Mouse (Mus musculus): ENCODE measurements at regions not wholly inside any gene's neighbourhood (a gene's known extent, or its start where the extent isn't known, plus 50 kb on each side); places are given as distances from the start of the nearest gene placed in this dataset.

DNA sequence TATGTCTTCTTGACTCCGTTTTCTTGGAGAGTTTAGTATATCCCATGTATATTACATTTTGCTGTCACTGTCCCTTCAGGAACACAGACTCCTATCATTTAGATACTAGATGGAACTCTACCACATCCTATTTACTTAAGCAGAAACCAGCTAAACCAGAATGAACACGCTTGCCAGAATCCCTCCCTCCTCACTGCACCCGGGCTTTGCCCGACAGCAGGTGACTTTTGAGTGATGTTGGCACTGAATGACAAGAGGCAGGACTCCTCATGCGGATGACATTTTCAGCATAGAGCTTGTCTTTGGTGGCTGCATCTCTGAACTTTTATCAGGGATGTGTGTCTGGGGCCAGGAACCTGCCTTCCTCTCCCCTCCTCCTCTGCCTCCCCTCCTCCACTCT is 307.4 kb downstream of the Zfp706 start:
- no peaks in the 10 kb centered on the region for H3K9me3 ChIP-seq

DNA sequence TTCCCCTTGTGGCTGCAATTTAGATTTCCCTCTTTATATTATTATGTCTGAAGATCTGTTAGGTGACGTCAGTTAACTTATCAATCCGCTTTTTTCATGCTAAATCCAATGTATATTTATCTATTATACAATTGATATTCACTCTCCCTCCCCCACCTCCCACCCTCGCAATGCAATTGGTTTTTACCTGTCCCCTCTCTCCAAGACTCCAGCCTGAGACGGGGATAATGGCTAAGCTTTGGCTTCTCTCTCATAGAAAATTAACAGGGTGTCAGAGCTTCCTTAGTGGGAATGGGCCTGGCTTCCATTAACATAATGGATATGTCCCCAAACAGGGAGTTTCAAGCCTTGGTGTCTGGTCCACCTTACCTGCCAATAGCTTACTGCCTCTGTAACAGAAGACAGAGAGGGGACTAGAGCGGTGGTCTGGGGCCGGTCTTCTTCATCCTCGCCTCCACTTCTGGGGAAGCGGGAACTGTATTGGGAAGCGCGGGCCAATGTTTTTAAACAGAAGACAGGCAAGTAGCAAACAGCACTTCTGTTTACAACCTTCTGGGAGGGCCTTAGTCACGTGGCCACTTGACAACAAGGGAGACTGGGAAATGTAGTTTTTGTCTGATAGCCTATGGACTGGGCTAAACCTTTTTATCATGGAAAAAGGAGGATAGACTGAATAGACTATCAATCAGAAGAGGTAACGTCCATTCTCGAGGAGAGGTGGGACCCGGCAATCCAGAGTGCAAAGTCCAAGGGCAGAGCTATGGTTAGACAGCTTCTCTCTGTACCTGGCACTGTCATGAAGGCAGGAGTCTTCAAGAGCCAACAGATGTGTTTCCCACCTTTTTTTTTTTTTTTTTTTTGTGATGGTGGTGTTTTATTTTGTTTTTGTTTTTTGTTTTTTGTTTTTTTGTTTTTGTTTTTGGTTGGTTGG is 312.1 kb downstream of the Zfp706 start:
- H3K36me3 ChIP-seq (replicated peaks; ENCODE audit: low read length) = peaks cover 23% of the 10 kb centered on the region
- H3K27me3 ChIP-seq (replicated peaks) = no peaks in the 10 kb centered on the region
- peaks cover 77% of the 10 kb centered on the region for H3K4me1 ChIP-seq
- H3K9me3 ChIP-seq = no peaks in the 10 kb centered on the region
- TF ChIP-seq FLI1 (IDR thresholded peaks at IDR 0.05; ENCODE audit: low read length) (no peak), GATA1 (IDR thresholded peaks at IDR 0.05; ENCODE audit: borderline replicate concordance, low read length) (no peak)
- peak overlapping the region; percentile 71 for H3K4me3 ChIP-seq (replicated peaks)

More for the DNA sequence above, 307.4 kb downstream of the Zfp706 start:
- Histone ChIP-seq H3K4me1 (peaks cover 71% of the 10 kb centered on the region), H3K4me3 (replicated peaks) (no peak overlapping the region), H3K36me3 (replicated peaks; ENCODE audit: low read length) (peaks cover 3% of the 10 kb centered on the region), H3K27me3 (replicated peaks) (no peaks in the 10 kb centered on the region)
- TF ChIP-seq GATA1 (IDR thresholded peaks at IDR 0.05; ENCODE audit: borderline replicate concordance, low read length) (no peak), FLI1 (IDR thresholded peaks at IDR 0.05; ENCODE audit: low read length) (no peak)

DNA sequence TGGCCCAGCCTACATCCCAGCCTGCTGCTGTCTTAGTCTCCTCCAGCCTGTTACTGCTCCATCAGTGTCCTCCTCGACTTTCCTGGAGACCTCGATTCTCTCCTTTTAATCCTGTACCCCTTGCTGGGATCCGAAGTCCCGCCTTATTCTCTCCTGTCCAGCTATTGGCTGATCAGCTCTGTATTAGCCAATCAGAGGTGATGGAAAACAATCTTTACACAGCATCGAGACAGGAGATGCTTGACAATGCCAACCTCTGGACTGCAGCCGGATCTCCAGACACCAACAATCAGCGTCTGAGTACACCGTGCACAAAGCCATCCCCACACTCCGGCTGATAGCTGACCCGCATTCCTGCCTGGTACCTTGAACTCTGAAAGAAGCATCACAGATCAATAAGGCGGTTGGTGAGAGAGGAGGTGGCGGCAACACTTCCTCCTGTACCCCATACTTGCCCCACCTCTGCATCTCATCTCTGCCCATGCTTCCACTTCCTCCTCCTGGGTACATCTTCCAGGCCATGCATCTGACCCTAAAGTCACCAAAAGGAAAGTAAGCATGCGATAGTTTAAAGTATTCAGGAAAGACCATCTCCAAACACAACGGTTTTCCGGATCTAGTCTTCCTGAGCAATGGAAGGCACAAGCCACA is 316.4 kb downstream of the Zfp706 start:
- Histone ChIP-seq H3K4me3 (replicated peaks) (peak overlapping the region; percentile 60), H3K27me3 (replicated peaks) (peaks cover 2% of the 10 kb centered on the region), H3K36me3 (replicated peaks; ENCODE audit: low read length) (peaks cover 21% of the 10 kb centered on the region), H3K9me3 (no peaks in the 10 kb centered on the region), H3K4me1 (peaks cover 83% of the 10 kb centered on the region)
- no peak for TF ChIP-seq FLI1 (IDR thresholded peaks at IDR 0.05; ENCODE audit: low read length)
- no peak for TF ChIP-seq GATA1 (IDR thresholded peaks at IDR 0.05; ENCODE audit: borderline replicate concordance, low read length)

DNA sequence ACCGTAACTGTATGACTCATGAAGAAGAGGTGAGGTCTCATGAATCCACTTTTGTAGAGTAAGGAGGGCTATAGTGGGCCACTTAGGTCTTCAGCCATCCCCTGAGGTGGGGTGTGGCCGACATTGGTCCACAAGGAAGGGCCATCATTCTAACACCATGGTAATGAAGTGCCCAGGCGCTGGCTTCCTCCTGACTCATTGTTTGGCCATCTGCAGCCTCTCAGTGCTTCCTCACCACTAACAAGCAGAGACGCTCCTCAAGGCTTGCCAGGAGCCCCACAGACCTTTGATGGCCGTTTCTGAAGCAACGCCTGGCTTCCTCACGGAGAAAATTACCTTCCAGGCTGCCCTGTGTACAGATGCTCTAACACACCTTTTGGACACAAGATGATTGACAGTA is 317.7 kb downstream of the Zfp706 start:
- H3K9me3 ChIP-seq = no peaks in the 10 kb centered on the region
- TF ChIP-seq GATA1 (IDR thresholded peaks at IDR 0.05; ENCODE audit: borderline replicate concordance, low read length) = no peak
- no peak for TF ChIP-seq FLI1 (IDR thresholded peaks at IDR 0.05; ENCODE audit: low read length)
- H3K4me3 ChIP-seq (replicated peaks) = peak overlapping the region; percentile 79
- H3K27me3 ChIP-seq (replicated peaks) = peaks cover 2% of the 10 kb centered on the region
- H3K36me3 ChIP-seq (replicated peaks; ENCODE audit: low read length) = peaks cover 20% of the 10 kb centered on the region
- peaks cover 80% of the 10 kb centered on the region for H3K4me1 ChIP-seq

DNA sequence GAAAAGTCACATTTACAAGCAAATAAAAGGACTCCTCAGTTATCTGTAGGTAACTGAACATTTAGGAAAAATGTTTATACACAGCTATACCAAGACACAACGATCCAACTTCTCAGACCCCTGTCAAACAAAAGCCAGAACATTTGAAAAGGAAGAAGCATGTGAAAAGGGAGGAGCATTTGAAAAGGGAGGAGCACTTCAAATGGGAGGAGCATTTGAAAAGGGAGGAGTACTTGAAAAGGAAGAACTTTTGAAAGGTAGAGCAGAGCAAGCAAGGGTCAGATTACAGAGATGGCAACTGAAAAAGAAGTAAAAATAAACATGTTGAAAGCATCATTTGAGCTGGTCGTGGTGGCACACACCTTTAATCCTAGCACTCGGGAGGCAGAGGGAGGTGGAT is 318.3 kb downstream of the Zfp706 start:
- peaks cover 80% of the 10 kb centered on the region for H3K4me1 ChIP-seq

DNA sequence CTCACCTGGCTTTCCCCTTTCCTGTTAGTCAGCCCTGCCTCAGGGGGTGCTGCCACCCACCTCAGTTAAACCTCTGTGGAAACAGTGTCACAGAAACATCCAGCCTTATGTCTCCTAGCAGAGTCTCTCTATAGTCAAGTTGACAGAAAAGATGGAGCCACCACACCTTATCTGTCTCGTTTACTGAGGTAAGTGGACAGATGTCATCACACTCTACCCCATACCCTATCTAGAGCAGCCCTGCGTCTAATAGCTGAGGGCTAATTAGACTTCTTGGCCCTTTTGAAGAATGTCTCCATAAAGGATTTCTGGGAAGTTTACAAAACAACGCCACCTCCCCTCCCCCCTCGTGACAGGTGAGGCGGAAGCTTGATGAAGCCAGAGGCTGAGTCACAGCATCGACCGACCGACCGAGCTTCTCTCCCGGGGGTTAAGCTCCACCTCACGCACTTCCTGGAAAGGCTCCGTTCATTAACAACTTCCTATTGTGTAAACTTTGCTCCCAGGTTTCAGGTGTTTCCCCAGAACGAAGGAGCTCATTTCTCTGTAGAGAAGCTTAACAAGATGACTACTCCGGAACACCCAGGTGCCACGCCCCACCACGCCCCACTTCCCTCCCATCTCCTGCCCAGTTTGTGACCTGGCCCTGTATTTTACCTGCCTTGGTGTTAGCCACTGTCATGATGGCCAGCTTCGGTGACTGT is 319.4 kb downstream of the Zfp706 start:
- Histone ChIP-seq H3K4me3 (replicated peaks) (peak overlapping the region; percentile 82), H3K36me3 (replicated peaks; ENCODE audit: low read length) (peaks cover 16% of the 10 kb centered on the region), H3K27me3 (replicated peaks) (peaks cover 2% of the 10 kb centered on the region), H3K9me3 (no peaks in the 10 kb centered on the region), H3K4me1 (peaks cover 79% of the 10 kb centered on the region)
- no peak for TF ChIP-seq GATA1 (IDR thresholded peaks at IDR 0.05; ENCODE audit: borderline replicate concordance, low read length)
- no peak for TF ChIP-seq FLI1 (IDR thresholded peaks at IDR 0.05; ENCODE audit: low read length)

More for the DNA sequence above, 318.3 kb downstream of the Zfp706 start:
- Histone ChIP-seq H3K4me3 (replicated peaks) (no peak overlapping the region), H3K27me3 (replicated peaks) (peaks cover 2% of the 10 kb centered on the region), H3K36me3 (replicated peaks; ENCODE audit: low read length) (peaks cover 20% of the 10 kb centered on the region), H3K9me3 (no peaks in the 10 kb centered on the region)
- TF ChIP-seq FLI1 (IDR thresholded peaks at IDR 0.05; ENCODE audit: low read length) (no peak), GATA1 (IDR thresholded peaks at IDR 0.05; ENCODE audit: borderline replicate concordance, low read length) (no peak)

DNA sequence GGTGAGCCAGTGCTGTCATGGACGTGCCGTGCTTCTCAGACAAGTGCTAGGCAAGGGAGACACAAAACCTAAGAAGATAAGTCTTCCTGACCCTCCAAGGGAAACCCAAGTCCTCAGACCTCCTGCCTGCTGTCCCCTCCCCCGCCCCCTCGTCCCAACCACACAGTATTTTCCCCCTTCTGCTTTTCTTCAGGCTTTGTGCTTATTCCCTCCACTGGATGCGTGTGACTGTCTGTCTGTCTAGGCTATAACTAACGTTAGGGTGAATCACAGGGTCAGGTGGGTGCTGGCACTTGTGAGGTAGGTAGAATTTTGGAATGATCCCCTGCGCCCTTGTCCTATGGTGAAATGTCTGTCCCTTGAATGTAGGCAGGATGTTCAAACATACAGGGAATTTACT is 322.9 kb downstream of the Zfp706 start:
- H3K27me3 ChIP-seq (replicated peaks) = peaks cover 5% of the 10 kb centered on the region
- H3K36me3 ChIP-seq (replicated peaks; ENCODE audit: low read length) = no peaks in the 10 kb centered on the region
- no peaks in the 10 kb centered on the region for H3K9me3 ChIP-seq
- no peak for TF ChIP-seq FLI1 (IDR thresholded peaks at IDR 0.05; ENCODE audit: low read length)
- TF ChIP-seq GATA1 (IDR thresholded peaks at IDR 0.05; ENCODE audit: borderline replicate concordance, low read length) = no peak
- peaks cover 54% of the 10 kb centered on the region for H3K4me1 ChIP-seq
- H3K4me3 ChIP-seq (replicated peaks) = peak overlapping the region; percentile 64

DNA sequence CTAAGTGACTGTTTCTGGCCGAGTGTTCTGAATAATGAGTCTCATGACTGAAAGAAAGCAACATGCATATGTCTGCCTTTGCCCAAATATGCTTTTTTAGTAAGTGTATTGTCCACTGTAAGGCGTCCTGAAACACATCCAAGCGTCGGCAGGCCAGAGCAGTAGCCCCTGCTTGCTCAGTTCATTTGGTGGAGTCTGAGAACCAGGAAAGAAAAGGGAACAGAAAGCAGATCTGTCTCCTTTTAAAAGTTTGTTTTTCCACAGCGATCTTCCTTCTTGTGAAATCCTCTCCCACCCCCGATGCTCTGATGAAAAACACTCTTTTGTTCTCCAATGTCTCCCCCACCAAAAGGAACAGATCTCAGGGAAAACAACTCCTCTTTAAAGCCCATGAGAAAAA is 324.7 kb downstream of the Zfp706 start:
- peaks cover 39% of the 10 kb centered on the region for H3K4me1 ChIP-seq
- no peak overlapping the region for H3K4me3 ChIP-seq (replicated peaks)
- peaks cover 6% of the 10 kb centered on the region for H3K27me3 ChIP-seq (replicated peaks)
- TF ChIP-seq FLI1 (IDR thresholded peaks at IDR 0.05; ENCODE audit: low read length) (no peak), GATA1 (IDR thresholded peaks at IDR 0.05; ENCODE audit: borderline replicate concordance, low read length) (no peak)
- no peaks in the 10 kb centered on the region for H3K9me3 ChIP-seq
- H3K36me3 ChIP-seq (replicated peaks; ENCODE audit: low read length) = no peaks in the 10 kb centered on the region

DNA sequence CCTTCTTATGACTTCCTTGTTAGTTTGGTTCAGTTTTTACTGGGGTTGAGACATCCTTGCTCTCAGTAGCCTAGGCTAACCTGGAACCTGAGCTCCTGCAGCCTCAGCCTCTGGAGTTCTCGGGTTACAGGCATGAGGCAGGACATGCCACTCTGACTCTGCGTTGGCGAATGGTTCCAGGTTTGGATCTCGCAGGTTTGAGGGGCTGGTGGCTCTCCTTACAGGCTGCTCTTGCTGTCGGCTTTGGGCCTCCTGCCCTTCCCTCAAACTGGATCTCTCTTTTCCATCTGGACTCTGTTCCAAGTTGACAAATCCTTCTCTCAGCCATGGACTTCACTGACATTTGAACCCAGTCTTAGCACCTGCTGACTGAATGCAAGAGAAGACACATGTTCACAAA is 325.4 kb downstream of the Zfp706 start:
- peaks cover 5% of the 10 kb centered on the region for H3K27me3 ChIP-seq (replicated peaks)
- TF ChIP-seq GATA1 (IDR thresholded peaks at IDR 0.05; ENCODE audit: borderline replicate concordance, low read length) (no peak), FLI1 (IDR thresholded peaks at IDR 0.05; ENCODE audit: low read length) (no peak)
- no peaks in the 10 kb centered on the region for H3K9me3 ChIP-seq
- H3K4me3 ChIP-seq (replicated peaks) = no peak overlapping the region
- H3K4me1 ChIP-seq = peaks cover 34% of the 10 kb centered on the region
- no peaks in the 10 kb centered on the region for H3K36me3 ChIP-seq (replicated peaks; ENCODE audit: low read length)
